Mouse (Mus musculus) left cerebral cortex, postnatal 10 days (tissue): ENCODE data around the gene Rabgap1l. TPM values are rescaled to one million over a fixed set of nuclear protein-coding genes. Genes with fewer than 3 reads are reported as not detected.

Experiments
- DNase-seq, 2 experiments: peaks; one replicate each; pipeline ENCODE4 v3.0.0; 2021 to 2022; ENCODE audit warnings: low spot score in 2 of 2, mixed read lengths in 1 of 2; ENCODE audit errors: extremely low spot score in 1 of 2
- intact Hi-C: fragments of 180-260 bp; cut with DNase I; formaldehyde crosslinking; loops from one replicate; pipeline ENCODE4 v1.15.1; 2025
- total RNA-seq, 2 experiments: library from RNA; stranded (reverse); gene quantifications; 2 replicates each; pipeline ENCODE4 v1.2.3; 2021

Rabgap1l gene
- total RNA-seq, 2 experiments from 2014 or later = 174 to 177 TPM

DNA sequence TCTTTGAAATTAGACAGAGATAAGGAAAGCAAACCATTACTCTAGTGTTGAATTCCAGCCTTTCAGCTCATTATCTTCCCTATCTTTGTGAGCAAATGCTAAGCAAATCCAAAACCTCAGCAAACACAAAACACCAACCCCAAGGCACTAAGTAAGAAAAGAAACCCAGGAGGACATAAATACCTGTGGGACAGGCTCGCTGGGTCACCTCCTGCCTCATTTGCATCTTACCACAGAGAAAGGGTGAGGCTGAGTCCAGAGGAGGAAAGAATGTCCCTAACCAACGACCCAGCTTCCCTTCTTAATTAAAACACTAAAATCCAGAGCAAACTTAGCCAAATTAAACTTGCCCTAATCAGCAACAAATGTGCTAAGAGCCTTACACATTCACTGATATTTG is 481.1 kb downstream of the Rabgap1l start:
- intact Hi-C loops = no loop called here

DNA sequence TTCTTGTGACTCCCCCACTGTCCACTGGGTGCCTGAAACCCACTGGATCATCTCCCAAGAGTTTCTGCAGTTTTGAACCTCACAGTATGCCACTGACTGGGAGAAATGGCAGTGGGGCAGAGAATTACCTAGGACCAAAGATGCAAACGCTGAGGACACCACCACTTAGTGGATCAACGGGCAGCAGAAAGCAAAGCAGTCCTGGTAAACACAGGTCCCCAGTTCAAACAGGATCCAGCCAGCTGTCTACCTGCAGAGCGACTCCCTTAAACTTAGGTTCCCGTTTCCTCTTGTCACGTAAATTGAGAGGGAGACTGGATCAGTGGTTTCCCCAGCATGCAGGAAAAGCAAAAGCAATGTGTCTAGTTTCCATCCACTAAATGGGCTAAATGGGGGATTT is 483.1 kb downstream of the Rabgap1l start:
- no peak for DNase-seq

More for the DNA sequence above, 481.1 kb downstream of the Rabgap1l start:
- DNase-seq = no peak

DNA sequence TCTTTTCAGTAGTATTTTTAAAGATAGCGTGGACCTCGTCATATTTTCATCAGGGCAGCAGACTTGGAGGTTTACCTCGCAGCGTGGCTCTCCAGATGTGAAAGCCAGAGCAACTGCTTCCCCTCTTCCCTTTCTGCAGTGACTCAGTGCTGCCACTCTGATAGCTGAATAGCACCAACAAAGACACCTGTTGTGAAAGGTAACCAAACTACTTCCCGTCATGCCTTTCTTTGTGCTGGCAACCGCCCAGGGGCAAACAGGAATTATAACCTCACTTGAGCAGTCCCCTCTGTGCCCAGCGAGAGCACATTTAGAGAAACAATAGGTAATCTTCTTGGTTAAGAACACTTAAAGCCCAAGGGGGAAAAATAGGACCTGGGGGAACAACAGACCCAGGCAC is 484.0 kb downstream of the Rabgap1l start:
- intact Hi-C loops = no loop called here
- no peak for DNase-seq

More for the DNA sequence above, 483.1 kb downstream of the Rabgap1l start:
- intact Hi-C loops = no loop called here

DNA sequence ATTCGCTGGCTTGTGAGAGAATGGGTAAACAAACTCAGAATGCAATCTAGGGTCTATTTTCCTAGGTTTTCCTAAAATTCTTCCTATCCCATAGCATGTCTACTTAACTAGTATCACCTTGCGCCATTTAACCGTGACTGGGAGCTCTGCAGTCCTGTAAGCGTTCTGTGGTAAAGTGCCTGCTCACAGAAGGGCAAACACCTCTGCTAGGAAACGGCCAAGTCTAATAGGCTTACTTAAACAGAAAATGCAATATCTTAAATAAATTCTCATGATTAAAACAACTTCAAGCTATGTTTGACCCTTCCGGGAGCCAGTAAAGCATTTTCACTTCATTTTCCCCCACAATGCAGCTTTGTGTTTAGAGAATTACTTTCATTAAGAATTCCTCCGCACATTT is 484.5 kb downstream of the Rabgap1l start:
- no peak for DNase-seq

DNA sequence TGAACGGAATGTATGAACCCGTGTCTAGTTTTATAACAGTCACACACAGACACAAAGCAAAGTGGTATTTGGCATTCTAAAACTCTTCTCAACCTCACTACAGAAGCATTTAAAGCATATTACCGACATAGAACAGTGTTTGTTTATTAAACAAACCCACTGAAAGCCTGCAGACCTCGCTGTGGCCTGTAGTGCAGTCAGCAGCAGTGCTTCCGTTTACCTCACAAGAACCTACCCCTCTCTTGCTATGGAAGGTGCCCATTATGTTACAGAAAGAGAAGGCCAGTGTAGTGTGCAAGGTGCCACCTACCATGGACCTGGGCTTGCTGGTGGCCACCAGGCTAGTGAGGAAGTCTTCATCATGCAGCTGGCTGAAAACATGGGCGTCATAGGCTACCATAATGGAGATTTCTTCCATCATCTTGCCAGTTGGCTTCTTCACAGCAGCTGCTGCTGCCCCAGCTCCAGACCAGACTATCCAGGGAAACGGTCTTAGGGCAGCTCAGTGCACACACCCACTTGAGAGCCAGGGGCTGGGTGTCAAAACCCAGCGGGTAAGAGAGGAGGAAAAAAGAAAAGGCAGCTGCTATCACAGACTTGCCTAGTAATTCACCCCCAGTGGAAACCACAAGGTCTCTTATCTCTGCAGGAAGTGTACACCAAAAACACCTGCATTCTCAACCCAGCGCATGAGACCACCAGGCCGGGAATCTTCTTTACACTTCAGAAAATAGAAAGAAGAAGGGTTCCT is 486.0 kb downstream of the Rabgap1l start:
- intact Hi-C loops = no loop called here
- no peak for DNase-seq

More for the DNA sequence above, 484.5 kb downstream of the Rabgap1l start:
- intact Hi-C loops = no loop called here

DNA sequence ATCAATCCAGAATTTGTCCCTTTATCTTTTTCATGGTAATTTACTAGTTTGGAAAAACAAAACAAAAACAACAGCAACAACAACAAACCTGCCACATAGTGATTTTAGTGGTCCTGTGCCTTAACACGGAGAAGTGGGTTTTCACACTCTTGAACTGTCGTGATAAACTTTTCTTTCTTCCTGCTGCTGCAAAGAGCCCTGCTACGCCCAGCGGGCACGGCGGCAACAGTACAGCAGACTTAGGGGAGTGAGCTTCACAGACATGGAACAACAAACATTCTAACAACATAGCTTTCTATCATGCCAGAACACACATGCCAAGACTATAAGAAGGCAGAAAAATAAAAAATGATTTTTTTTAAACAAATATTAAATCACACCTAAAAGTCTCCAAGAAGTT is 486.7 kb downstream of the Rabgap1l start:
- DNase-seq = no peak
- intact Hi-C loops = no loop called here

DNA sequence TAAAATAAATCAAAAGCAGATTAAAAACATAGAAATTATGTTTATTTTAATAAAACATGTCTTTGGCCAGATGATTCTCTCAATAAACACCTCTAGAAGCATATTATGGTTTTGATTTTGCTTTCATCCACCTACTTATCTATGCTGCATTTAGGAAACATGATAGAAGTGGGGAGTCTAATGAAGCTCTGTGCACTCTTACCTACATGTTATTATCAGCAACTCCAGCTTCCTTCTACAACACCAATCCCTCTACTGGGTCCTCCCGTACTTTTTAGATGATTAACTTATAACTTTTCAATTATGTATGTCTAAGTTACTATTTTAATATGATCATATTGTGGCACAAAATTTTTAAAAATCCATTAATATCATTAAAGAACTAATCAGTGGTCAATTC is 487.2 kb downstream of the Rabgap1l start:
- DNase-seq = no peak
- intact Hi-C loops = no loop called here

DNA sequence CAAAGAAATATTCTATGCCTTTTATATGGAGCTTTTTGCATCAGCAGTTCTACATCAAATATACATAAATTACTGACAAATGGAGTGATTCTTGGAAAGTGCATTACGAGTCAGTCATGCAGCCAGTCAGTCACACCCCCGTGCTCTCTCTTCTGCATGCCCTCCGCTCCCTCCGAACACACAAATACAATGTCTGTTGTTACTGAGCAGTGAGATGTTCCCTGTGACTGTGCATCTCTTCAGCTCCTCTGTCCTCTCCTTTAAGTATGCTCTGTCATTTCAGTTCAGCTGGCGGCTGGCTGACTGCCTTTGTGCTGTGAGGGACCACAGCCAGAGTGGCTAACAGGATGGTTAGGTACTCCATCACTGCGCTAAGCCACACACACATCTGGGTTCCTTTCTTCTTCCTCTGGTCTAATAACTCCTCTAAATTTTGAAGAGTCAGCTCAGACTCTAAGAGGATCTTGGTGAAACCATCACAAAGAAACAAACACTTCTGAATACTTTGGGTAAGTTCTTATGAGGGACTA is 488.0 kb downstream of the Rabgap1l start:
- intact Hi-C loops = no loop called here
- DNase-seq = no peak

DNA sequence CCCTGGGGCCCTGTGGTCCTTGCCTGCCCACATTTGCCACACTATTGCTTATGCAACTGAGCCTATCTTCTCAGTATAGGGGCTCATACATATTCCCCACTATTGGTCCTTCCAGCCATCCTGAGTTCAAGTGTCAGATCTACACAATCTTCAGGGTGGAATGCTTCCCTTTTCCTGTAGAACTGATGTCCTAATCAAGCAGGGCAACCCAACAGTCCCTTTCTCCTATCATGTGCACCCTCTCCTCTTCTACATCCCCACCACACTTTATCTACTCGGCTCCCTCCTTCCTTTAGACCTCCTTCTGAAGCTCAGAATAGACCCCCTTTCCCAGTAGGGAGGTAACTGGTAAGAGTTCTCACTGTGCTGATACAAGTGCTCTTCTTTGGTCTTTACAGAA is 490.7 kb downstream of the Rabgap1l start:
- DNase-seq = no peak
- intact Hi-C loops = no loop called here

DNA sequence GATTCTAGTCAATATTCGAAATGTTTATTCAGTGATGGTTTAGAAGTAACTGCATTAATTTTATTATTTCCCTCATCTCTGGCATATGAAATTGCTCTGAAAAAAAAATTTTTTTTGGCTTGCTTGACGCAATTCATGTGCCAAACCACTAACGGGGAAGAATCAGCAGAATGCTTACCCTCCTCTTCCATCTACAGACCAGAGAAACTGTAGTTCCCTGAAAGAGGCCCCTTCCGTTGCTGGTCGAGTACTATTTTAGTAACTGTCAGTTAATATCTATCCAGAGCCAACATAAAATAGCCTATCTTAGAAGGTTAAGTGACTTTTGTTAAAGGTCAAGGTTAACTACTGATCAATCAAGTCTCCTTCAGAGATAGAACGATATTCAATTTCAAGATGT is 491.9 kb downstream of the Rabgap1l start:
- DNase-seq = no peak
- intact Hi-C loops = no loop called here

DNA sequence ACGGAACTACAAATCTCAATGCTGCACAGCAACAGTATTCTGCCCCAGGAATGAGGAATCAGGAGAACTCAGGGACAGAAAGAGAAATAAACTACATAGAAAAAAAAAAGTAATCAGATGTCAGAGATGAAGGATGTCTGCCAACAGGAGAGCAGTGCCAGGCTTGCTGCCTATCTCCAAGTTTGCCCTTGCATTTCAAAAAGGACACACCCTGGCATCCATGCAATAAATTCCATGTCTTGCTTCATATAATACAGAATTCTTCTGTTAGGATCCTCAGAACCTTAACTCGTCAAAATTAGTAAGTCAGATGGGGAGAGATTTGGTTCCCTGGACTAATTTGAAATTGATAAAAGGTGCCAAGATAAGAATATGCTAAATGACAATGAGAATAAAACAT is 492.3 kb downstream of the Rabgap1l start:
- no peak for DNase-seq
- intact Hi-C loops = no loop called here

DNA sequence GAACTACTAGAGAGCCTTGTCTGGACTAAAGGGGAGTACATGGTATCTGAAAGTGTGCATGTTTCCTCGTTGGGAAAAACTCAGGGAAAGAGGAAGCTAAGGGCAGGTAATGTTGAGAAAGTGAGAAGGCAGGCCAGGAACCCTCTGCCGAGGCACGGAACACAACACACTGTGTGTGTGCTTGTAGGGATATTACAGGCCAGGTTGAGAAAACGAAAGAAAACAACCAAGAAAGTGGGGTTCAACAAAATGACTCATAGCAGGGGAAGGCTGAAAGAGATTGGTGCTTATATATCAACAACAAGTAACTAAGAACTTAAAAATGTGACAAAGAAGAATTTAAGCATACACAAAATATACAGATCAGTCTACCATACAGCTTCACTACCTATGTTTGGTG is 493.0 kb downstream of the Rabgap1l start:
- DNase-seq = no peak
- intact Hi-C loops = no loop called here

DNA sequence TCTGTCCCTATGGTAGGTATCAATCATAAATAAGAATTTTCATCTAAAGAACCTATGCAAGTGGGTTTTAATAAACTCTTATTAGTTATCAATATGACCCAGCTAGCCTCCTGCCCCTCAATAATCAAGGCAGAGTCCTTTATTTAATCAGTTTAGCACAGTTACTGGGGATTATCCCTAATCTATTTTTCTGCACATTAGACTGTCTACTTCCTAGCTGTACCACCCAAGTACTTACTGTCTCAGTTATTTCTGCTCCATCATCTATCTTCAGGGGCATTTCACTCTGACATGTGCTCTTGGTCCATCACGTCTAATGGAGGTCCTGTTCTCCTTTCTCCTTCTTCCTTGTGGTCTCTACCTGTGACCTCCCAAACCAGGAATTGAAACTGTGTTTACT is 494.1 kb downstream of the Rabgap1l start:
- intact Hi-C loops = no loop called here
- DNase-seq = no peak

DNA sequence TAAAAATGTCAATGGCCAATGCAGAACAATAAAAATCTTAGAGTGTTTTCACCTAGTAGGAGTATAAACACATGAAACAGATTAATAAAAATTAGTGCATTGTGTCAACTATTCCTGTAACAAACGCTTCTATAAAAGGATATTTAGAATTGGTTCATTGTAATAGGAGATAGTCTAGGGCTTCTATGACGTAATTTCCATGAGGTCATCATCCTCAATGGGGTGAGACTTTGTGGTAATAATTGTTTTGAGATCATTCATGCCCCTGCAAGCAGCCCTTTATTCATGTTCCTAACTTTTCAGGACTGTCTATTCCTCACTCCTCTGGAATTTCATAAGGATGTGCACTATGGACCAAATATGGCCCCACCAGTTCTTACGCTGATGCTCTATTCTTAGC is 495.3 kb downstream of the Rabgap1l start:
- intact Hi-C loops = no loop called here
- no peak for DNase-seq

DNA sequence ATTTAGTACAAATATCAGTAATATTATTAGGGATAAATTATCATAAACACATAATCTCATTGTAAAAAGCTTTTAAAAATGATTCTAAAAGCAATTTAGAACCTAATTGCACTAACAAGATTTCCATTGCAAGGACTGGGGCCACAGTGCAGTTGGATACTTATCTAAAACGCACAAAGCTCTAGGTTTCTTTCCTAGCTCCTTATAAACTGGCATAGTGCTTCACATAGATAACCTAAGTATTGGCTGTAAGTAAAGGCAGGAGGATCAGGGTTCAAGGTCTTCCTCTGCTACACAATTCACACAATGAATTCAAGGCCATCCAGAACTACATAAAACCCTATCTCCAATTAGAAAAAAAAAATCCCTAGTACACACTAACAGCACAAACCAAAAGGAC is 497.7 kb downstream of the Rabgap1l start:
- intact Hi-C loops = no loop called here

DNA sequence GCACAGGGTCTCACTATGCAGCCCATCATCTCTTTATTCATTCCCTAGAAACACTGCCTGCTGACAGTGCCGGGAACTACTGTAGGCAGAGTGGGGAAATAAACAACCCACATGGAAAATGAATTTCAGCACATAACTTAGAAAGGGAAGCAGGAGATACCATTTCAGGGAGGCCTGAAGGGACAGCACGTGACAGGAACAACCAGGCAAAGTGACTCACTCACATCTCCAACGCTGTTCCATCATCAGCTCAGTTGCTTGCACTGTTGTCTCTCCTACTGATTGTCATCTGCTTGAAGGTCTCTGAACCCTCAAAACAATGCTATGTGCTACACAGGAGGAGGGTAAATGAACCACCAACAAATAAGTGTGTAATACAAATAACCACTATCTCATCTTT is 499.5 kb downstream of the Rabgap1l start:
- no peak for DNase-seq
- intact Hi-C loops = no loop called here

More for the DNA sequence above, 497.7 kb downstream of the Rabgap1l start:
- no peak for DNase-seq

DNA sequence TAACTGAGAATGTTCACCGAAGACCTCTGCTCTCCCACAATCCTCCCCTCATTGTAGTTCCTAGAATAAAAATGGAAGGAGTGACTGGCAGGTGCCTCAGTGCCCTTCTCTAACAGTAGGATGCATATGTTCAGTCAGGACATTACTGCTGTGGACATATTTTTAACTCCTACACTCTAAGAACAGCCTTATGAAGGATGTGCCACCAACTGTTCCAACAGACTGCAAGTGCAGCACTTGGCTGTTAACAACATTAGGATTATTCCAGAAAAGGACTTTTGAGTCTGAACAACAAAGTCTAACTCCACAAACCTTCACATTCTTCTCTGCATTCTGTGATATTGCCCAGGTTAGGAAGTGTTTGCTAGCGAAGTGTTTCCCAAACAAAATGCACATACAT is 501.0 kb downstream of the Rabgap1l start:
- intact Hi-C loops = no loop called here
- no peak for DNase-seq

DNA sequence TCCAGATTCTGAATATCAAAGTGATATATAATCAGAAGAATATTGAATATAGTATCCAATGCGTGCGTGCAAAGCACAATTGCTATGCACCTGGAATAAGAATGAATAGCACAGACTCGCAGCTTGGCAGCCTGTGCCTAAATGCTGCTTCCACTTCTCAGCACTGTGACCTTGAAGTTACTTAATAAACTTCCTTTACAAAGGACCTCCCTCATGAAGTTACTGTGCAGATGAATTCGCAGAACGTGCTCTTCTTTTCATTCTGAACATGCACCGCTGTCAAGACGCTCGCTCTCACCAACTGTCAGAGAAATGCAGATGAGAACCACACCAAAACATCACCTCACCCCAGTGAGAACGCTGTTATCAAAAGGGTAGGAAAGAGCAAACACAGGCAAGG is 502.8 kb downstream of the Rabgap1l start:
- intact Hi-C loops = no loop called here

DNA sequence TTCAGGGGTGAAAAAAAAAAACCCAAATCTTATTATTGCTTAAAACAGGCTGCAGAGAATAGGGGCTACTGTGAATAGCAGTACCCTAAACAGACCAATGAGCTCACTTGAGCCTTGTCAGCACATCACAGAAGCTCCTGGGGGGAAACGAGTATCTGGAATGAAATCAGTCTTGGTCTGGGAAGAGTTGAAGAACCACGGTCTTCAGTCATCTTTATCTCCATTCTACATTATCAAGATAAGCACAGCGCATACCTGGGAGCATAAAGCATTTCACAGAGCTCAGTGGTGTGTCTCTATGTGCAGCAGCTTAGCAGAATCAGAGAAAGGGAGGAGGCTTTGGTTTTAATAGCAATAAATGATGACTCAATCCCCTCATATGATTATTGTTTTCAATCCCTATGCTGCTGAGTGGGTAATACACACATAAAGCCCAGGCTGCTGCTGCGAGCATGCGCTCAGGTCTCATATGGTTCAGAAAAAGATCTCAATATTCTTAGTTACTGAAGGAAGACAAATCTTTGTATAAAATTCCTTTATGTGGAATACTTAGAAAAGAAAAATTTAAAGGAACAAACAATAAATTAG is 505.9 kb downstream of the Rabgap1l start:
- no peak for DNase-seq
- intact Hi-C loops = no loop called here

More for the DNA sequence above, 502.8 kb downstream of the Rabgap1l start:
- DNase-seq = no peak

DNA sequence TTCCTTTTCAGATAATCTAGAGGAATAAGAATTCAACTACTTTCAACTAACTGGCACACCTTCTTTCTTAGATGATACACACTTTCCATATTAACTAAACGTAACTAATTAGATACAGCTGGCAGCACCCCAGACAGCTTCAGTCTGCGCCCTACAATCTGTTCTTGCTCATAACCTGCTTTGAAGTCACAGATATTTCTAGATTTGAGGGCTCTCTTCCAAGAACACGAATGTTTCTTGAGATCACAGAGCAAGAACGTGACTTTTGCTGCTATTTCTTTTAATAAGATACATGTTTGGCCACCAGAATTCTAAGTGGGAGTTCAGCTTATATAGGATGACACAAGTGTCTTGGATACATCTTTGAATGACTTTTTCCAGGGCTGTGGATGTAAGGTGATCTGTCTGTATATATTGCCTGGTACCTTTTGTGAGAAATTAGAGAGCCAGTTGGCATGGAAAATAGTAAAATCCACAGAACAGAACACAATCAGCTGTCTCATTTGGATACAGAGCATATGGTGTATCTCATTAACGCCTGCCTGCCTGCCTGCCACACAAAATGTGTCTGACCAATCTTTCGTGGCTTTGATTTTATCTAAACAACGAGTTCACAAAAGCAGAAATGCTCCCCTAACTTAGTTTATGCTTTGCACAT is 506.5 kb downstream of the Rabgap1l start:
- intact Hi-C loops = no loop called here
- peak in 1 of 2 experiments; percentile 33 for DNase-seq
